Mouse (Mus musculus) right cerebral cortex, postnatal 36 days (tissue): ENCODE data around the gene Olfr459.

Experiments used
- DNase-seq, 2 experiments: peaks; one replicate each; pipeline ENCODE4 v3.0.0; 2022; ENCODE audit warnings: low spot score in 2 of 2, mixed read lengths in 1 of 2

The Olfr459 gene

DNA sequence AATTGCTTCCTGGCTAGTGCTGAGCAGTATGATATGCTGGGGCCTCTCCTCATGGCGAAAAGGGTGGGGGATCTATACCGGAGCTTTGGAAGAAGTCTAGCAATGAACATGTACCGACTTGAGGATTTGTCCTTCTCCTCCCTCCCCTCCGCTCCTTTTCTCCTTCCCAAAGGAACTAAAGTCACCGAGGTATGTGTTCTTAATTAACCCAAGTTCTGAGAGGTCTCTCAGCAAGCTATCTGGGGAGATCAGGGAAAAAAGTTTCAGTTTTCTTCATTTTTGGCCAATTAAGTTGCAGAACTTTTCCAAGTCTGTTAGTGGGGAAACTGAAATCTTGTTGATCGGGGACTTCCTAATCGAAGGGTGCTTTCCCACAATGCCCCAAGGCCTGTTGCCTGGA lies at the start of gene Olfr459:
Olfr459 (minus strand) TSS at position 101 of the 400 bp plus-strand sequence.
- DNase-seq: no peak

DNA sequence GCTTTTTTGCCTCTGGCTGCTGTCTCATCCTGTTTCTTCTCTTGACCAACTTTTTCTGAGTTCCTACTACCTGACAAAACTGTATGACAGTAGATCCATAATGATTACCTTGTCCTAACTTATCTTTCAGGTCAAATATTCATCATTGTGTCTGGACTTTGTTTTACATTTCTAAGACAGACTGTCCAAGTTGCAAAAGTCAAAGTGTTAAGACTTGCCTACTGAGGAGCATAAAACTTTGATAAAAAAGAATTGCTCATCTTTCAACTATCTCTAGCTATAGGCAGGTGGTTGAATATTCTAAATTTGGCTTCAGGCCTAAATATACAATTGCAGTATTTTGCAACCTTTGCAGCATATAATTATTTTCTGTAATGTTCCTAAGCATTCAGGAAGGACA lies 49.1 kb upstream of the Olfr459 start:
- DNase-seq: no peak

DNA sequence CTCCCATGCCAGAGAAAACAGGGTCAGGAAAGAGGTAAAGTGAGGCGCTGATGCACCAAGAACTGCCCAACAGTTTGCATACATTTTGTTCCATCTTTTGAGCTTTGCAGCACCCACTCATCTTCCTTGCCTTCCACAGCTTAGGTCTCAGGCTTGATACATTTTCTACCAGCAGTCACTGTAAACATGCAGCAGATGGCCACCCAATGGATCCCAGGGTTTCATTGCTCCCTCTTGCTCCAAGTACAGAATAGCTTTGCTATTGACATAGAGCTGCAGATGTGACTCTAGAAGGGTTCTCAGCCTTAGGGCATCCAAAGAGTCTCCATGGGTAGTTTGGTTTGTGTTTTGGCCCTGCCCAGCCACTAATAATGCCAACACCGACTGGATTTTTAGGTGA lies 11.7 kb upstream of the Olfr459 start:
- no peak for DNase-seq

DNA sequence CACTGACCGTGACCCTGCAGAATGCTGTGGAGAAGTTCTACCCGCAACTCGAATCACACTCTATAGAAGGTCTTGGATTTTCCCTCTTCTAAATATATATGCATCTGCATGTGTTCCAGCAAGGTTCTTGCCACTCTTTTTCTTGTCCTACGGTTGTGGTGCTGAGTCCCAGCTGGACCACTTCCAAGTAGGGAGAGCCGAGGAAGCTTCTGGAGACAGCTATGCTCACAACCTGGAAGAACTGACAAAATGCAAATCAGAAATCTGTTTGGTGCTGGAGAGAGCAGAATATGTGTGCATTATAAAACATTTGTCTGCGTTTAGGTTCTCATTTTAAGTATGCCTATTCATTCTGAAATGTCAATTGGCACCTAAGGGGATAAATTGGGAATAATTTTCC lies 744 bp upstream of the Olfr459 start:
- peak; percentile 60 to 83 for DNase-seq

DNA sequence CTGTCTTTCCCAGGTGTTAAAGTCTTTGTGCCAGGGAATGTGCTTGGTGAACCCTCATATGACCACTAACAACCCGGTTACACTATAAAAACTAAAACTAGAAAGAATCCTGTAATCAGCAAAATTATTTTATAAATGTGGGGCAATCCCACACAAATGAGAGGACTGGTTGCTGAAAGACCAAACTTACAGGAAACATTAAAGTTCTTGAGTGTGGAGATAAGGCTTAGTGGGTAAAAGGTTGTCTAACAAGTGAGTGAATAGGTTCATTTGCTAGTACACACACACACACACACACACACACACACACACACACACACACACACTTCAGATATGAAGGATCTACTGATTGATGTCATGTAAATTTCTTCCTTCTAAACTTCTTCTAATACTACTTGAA lies 5.1 kb downstream of the Olfr459 start:
- no peak for DNase-seq

DNA sequence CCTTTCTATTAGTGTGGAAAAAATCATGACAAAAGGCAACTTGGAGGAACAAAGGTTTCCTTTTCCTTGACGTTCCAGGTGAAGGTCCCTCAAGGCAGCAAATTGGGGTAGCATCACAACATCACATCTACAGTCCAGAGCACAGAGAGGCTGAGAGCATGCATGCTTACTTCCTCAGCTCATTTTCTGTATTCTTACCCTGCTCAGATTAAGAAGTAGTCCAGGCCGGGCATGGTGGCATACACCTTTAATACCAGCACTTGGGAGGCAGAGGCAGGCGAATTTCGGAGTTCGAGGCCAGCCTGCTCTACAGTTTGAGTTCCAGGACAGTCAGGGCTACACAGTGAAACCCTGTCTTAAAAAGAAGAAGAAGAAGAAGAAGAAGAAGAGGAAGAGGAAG lies 10.7 kb downstream of the Olfr459 start:
- no peak for DNase-seq

DNA sequence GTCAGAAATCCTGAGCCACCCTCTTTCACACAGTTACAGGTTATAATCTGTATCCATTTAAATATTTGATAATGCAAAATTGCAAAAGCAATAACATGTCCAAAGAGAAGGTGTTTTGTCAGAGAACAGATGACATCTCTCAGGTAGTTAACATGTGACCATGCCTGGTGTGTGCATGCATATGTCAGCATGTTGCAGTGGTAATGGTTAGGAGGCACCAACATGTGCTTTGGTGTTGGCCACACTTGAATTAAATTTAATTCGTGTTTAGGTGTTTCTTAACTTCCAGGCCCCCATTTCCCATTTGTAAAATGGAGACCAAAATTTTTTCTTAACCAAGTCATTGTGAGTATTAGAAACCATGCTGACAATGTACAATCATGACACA lies 12.6 kb downstream of the Olfr459 start:
- DNase-seq: no peak

DNA sequence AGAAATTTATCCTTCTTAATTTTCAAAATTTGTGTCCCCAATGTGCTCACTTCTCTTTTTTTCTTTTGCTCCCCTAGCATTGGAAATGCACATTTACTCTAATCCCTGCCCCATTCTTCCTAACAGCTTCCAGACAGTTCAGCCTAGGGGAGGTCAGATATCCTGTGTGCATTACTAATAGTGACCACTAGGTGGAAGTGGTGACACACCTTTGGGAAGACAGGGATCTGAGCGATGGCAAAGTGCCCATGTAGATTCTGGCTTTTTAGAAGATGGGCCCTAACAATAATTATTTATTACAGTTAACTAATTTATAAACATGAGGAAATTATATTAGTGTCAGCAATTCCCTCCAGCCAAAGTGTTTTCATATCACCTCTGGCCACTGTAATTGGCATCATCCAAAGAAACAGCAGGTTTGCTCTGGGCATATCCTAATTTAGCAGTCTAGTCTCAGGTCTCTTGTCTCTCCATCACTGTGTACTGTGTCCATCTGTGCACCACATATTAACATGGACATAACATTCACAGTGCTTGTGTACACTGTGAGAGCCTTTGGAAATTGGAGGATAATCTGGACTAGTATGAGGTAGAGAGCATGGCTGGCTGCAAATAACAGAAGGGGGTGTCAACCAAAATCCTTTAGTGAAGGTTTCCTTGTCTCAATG lies 13.1 kb downstream of the Olfr459 start:
- peak; percentile 31 to 39 for DNase-seq

DNA sequence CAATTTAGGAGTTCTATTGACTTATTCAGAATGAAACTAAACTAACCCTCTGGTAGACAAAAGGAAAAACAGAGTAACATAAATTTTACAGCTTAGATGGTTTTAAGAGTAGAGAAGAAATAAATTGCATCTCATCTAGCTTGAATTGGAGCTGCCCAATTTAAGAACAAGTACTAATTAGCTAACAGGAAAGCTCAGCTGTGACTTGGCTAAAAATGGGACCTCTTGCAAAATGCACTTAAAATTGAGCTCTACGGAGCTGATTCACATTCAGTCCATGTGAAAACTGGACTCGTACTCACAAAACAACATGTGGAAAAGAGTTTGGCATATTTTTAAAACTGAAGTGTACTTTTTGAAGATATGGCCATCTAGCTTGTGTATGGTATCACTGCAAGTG lies 15.4 kb downstream of the Olfr459 start:
- no peak for DNase-seq

DNA sequence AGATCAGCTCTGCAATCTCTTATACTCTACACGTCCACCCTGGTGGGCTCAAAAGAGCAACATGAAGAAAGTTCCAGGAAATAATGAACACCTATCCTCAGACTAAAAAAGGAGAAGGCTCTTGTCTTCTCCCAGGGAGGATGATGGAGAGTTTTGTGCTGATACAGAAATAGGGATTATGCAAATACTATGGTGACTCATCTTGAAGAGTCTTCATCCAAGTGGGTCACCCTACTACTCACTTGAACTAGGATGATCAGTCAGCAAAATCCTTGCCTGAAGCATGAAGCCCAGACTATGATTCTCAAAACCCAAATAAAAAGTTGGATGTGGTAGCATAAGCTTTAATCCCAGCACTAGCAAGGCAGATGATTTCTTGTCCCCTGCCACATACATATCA lies 16.6 kb downstream of the Olfr459 start:
- no peak for DNase-seq

DNA sequence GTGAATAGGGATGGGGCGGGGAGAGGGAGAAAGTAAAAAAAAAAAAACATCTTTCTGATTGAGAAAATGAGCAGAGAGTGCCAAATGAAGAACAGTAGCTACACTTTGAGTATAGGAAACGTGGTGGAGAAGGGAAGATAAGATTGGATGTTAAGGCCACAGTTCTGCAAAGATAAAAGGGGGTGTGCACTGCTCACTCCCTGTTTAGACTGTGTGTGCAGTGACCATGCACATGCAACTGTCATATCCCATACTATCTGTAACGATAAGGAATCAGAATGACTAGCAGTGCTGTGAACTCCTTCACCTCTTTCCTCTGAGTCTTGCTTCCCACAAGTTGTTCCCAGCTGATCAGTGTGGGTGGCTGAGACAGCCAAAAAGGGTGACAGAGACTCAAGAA lies 17.8 kb downstream of the Olfr459 start:
- DNase-seq: no peak

DNA sequence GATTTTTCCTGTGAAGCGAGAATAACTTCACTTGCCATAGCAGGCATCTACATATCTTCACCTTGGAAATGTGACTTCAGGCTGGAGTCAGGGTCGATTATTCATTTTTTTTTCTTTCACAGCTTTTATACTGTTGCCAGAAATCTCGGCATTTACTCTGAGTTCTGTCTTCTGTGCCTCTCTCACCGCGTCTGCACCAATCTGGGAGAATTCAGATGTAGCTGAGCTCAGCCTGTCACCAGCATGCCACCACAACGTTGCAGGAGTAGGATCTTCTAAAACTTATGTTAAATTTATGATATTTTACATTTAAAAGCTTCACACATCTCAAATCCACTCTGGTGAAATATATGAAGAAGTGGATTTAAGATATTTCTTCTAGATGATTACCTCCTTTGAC lies 20.4 kb downstream of the Olfr459 start:
- no peak for DNase-seq

DNA sequence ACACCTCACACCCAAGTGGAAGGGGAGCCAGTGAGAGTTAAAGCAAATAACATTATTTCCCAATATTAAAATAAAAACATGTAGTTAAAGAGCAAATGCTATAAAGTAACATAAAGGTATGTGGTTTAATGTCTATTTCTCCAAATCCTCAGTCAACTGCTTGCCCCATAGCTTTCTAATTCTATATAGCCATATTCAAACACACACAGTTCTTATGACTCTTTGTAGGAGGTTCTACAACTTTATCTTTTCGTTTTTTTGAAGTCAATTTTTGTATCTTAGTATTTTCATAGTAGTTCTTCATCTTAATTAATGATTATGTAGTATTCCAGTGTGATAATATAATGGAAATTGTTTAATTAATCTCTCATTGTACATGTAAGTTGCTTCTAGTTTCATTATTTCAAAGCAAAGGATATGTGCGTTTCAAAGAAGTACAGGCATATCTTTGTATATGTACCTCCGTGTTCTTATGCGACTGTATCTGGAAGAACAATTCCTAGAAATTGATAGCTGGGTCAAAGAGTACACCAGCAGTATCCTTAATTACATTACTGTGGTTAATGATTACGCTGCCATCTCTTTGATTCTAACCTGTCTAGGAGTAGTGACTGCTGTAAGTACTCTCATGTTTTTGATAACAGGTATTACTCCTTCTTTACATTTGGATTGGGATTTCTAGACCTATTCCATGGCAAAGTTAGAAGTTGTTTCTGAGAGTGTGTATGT lies 30.1 kb downstream of the Olfr459 start:
- no peak for DNase-seq

DNA sequence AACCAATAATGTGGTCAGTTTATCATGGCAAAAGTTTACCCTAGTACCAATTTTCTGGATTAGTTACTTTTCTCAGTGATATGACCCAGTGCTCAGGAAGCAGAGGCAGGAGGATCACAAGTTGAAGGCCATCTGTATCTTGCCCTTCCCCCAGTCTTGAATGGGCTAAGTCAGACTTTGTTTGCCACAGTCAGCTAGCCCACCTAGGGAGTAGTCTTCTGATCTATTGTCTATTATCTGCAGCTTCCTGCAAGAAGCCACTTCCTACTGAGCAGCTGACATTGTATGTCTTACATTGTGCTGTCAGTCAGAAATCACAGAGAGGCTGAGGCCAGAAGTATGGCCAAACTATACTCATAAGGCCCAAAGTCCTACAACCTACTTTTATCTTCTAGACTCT lies 33.9 kb downstream of the Olfr459 start:
- no peak for DNase-seq

DNA sequence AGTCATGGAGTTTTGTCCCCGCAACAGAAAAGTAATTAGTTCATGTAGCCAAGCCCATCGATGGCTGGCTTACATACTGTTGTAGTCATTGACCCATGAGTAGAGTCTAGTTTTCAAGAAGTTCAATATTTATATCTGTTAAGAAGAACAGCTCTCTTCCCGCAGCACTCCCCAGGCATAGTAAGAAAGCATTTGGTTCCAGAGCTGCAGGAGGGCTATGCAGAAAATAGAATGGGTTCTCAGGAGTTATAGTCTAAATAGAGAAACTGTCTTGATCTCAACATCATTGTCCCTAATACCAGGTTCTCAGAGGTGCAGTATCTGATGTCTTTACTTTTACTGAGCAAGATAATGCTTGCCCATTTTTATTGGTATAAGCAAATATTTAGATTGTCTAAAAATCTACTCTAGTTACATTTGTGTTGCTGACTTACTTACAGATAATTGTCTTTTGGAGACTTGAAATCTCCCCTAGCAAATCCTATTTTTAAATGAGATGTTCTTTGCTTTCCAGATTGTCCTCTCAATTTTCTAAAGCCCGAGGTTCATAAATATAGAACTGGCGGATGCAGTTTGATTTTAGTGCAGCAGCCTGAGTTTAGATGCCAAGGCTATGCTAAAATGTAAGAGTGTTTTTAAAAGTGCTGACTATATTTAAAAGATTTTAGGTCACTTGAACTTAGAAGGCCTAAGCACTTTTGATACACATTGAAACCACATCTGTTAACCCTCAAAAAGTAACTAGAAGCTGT lies 40.1 kb downstream of the Olfr459 start:
- no peak for DNase-seq

DNA sequence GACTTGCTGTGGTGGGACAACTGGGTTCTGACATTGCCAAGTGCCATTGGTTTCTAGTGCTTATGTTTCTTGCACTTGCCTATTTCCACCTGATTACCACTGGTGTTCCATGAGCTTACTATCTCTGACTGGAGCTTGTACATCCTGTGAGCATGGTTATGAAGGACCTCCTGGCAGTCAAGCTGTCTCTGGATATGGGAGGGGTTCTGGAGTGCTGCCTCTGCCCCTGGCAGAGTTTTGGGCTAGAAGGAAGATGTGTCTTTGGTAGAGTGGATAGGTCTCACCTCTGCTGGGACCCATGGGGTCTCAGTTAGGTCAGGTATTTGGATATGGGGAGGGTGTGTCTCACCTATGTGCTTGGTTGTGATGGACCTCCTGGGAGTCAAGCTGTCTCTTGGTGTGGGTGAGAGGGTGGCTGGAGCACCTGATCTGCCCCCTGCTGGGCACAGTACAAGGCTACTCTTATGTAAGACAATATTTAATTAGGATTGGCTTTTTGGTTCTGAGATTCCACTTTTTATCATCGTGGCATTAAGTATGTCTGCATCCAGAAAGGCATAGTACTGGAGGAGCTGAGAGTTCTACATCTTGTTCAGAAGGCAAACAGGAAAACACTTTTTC lies 46.9 kb downstream of the Olfr459 start:
- no peak for DNase-seq

DNA sequence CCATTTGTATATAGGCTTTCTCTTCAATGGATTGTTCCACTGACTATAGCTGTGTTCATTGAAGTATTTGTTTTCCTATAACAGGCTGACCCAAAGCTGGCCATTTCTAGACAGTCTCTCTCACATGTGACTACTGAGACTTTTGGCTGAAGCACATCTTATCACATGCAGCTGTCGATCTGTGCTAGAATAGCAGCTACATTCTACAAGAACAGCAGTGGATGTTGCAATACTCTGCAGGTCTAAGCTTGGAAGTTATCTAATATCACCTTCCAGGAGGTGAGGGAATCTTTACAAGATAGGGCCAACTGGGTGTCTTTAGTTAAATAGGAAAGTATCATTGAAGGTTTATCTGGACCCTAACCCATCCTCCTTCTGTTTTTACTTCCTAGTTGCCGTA lies 53.5 kb downstream of the Olfr459 start:
- no peak for DNase-seq
